Mouse (Mus musculus) spleen, postnatal 14 days (tissue): ENCODE measurements around the gene Mcoln3.

Experiments
- DNase-seq, 2 experiments: peaks; one replicate each; pipeline ENCODE4 v3.0.0; 2021 to 2022; ENCODE audit warnings: low spot score in 2 of 2

Mcoln3 gene

DNA sequence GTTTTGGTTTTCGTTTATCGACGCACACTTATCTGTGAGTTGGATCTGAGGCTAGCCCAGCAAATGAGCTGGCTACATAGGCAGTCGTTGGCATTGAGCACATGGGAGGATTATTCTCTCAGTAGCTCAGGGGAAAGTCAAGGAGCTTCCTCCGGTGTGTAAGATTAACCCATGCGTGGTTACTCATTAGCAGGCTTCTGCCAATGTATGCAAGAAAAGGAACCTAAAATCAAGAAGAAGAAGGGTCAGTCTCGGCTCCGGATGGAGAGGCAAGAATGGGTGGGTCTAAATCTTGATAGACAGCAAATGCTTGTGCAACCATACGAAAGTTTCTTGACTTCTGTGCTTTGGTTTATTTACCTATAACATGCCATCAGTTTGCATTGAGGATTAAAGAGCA is 57.0 kb downstream of the Mcoln3 start:
- DNase-seq, result no peak

DNA sequence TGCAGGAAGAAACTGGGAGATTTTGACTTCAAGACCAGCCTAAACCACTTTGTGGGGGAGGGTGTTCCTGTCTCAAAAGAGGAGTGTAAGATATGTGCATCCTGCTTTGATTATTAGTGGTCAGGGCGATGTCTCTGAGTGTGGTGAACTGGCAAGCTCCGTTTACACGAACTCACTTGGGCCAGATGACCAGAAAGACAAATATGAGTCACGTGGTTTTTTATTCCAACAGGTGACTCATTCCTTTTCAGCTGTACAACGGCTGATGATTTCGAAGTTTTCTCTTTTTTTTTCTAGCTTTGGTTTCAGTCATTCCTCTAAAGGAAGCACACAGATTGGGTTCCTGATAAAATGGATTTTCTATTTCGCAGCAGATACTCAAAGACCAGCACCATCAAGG is 60.0 kb downstream of the Mcoln3 start:
- DNase-seq, result no peak

- peak; percentile 41 to 62 for DNase-seq
These were observed 60.7 kb downstream of the Mcoln3 start for GRCm38 (mm10) chr3:146177748-146178582.

DNA sequence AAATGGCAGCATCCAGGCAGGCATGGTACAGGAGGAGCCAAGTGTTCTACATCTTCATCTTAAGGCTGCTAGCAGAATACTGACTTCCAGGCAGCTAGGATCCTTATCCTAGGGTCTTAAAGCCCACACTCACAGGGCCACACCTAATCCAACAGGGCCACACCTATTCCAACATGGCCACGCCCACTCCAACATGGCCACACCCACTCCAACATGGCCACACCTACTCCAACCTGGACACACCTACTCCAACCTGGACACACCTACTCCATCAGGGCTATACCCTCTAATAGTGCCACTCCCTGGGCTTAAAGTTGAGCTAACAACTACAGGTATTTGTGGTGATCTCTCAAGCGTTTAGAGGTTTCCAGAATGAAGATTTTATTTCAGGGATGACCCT is 63.1 kb downstream of the Mcoln3 start:
- no peak for DNase-seq

DNA sequence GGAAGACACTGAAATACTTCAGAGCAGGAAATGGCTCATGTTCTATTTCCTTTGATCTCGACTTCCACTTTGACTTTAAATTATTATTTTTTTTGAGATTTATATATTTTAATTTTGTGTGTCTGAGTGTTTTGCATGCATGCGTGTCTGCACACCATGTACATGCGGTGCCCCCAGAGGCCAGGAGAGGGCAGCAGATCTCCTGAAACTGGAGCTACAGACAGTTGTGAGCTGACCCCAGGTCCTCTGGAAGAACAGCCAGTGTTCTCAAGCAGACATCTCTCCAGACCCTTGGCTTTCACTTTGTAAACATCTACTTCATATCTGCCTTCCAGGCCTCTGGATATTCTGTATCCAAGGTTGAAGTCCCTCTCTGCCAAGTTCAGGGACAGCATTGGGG is 63.7 kb downstream of the Mcoln3 start:
- peak; percentile 26 to 45 for DNase-seq

DNA sequence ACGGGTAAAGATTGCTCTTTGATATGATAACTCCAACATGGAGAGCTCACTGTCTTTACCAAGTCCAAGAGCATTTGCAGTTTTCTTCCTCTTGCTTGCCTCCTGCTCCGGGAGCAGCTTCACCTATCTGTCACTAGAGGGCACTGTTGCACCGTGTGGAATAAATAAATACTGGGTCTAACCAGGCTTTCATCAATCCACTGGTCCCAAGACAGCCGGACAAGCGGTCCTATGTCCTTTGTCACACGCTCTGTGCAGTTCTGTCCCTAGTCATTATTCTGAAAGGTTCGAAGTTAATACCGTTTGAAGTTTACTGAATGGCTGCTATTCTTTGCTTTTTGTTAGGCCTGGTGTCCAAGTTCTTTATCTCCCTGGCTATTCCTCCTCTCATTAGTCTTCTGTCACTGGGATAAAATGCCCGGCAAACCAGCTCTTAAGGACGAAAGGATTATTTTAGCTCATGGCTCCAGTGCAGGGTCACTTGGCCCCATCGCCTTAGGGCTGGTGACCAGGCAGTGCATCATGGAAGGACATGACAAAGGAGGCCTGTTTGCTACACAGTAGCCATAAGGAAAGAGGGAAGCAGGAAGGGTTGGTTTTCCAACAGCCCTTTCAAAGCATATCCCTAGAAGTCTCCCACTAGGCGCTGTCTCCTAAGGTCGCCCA is 67.9 kb downstream of the Mcoln3 start:
- DNase-seq, result peak in 1 of 2 experiments; percentile 23

DNA sequence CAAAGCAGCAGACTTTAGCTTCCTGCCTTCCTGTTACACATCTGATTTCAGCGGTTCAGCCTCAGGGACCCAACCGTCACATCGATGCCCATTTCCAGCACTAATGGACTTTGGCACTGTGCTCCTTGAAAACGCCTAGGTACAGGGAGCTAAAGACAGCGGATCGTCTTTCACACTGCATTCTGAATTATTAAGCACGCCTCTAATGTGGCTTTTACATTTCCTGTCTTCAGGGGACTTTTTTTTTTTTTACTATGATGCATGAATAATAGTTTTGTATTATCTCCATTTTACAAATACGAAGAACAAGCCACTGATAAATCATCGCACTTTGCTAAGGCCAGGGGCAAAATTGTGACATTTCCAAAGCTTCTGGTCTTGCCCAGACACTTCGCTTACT is 68.8 kb downstream of the Mcoln3 start:
- no peak for DNase-seq

DNA sequence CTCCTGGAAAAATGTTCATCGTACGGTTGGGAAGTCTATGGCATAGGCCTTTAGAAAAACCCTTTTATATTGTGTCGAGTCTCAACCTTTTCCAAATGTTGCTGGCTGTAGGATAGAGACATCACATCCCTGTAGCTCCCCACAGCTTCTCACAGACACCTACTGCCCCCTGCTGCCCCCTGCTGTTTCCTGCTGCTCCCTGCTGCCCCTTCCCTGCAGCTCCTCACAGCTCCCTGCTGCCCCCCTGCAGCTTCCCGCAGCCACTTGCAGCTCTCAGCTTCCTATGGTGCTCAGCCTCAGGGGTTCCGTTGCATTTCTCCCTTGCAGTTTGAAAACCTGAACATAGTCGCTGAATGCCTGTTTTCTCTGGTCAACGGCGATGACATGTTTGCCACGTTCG is 72.7 kb downstream of the Mcoln3 start:
- no peak for DNase-seq
